Mouse (Mus musculus): ENCODE results near the gene Dnlz. TPM values are rescaled to one million over a fixed set of nuclear protein-coding genes. Genes with fewer than 3 reads are reported as not detected.

Dnlz gene
- polyA plus RNA-seq, 1 experiment from 2014 or later, result 31.9 TPM

DNA sequence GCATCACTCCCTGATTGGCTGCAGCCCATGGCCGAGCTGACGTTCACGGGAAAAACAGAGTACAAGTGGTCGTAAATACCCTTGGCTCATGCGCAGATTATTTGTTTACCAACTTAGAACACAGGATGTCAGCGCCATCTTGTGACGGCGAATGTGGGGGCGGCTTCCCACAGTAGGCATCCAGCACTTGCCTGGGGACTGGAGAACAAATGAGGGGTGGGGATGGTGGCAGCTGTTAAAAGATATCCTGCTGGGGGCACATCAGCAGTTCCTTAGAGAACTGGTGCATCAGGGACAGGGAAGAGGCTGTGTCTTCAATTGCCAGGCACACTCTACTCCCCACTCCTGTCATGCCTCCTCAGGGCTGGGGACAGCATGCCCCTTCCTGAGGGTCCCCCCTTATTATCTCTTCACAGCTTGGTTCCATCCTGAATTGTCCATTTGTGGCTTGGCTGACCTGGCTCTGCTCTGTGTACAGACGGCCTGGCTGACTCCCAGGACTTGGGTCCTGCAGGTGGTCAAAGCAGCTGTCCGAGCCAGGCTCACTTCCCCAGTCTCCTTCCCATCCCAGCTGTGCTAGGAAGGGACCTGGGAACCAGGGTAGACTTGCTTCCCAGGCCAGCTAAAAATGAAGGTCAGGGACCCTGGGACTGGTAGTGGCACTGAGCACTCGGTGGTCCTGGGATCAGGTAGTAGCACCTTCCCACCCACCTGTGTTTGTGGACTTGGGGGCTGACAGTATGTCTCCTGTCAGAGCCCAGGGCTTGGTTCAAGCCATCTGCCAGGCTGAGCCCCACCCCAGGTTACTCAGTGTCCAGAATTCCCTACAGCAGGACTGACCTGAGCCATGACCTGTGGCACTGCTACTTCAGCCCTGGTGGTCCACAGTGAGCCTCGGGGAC is 13.4 kb downstream of the Dnlz start:
- 79% methylated on average over 8 of the region's 13 CpGs for WGBS
- Histone ChIP-seq H3K27ac (replicated peaks) (no peak overlapping the region), H3K4me1 (peaks cover 25% of the 10 kb centered on the region), H3K36me3 (peaks cover 45% of the 10 kb centered on the region), H3K4me3 (replicated peaks) (no peak overlapping the region), H3K4me2 (replicated peaks) (no peak overlapping the region), H3K27me3 (no peaks in the 10 kb centered on the region), H3K9me3 (replicated peaks) (no peaks in the 10 kb centered on the region), H3K9ac (no peak overlapping the region)
- no peak for ATAC-seq (ENCODE audit: insufficient number of reproducible peaks, low FRiP score, low TSS enrichment, low read depth)

DNA sequence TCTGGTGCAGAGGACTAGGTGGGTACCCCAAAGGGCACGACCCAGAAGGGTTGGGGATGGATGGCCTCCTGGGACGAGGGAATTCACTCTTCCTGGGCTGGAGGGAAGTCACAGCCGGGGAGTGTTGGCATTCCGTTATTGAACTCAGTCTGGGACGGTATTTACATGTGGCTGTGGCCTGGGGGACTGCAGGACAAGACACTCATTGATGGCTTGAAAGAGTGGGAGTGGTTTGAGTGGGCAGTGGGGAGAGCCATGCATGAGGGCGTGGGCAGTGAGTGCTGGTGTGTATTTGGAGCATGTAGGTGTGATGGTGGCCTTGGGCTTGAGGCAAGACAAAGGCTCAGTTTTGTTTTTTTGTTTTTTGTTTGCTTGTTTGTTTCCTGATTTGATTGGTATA is 21.2 kb downstream of the Dnlz start:
- Histone ChIP-seq H3K9me3 (replicated peaks) (no peaks in the 10 kb centered on the region), H3K36me3 (peaks cover 59% of the 10 kb centered on the region), H3K27me3 (no peaks in the 10 kb centered on the region), H3K27ac (replicated peaks) (no peak overlapping the region), H3K4me2 (replicated peaks) (no peak overlapping the region), H3K4me1 (no peaks in the 10 kb centered on the region), H3K4me3 (replicated peaks) (no peak overlapping the region), H3K9ac (no peak overlapping the region)
- 39% methylated on average over 6 of the region's 6 CpGs for WGBS
- no peak for ATAC-seq (ENCODE audit: insufficient number of reproducible peaks, low FRiP score, low TSS enrichment, low read depth)

DNA sequence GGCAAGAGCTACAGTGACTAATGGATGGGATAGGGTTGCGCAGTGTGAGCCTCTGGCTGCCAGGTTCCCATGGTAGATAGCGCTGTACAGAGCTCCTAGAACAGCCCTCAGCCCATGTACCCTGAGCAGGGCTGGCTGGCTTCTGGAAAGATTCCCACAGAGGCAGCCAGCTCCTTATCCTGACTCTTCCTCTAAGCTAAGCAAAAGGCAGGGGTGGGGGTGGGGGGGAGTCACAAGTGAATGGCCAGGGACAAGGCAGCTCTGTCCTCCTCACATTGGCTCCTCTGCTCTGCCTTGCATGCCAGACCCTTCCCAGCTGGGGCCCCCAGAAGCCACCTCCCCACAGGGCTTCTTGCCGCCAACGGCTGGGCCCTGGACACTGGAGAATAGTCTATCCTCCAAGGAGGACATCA is 21.8 kb downstream of the Dnlz start:
- Histone ChIP-seq H3K27me3 (no peaks in the 10 kb centered on the region), H3K27ac (replicated peaks) (no peak overlapping the region), H3K9ac (no peak overlapping the region), H3K36me3 (peaks cover 66% of the 10 kb centered on the region), H3K4me3 (replicated peaks) (no peak overlapping the region), H3K4me1 (0 out of 2 replicates have a peak, but pooled peaks cover 4% of the 10 kb centered on the region), H3K9me3 (replicated peaks) (no peaks in the 10 kb centered on the region), H3K4me2 (replicated peaks) (no peak overlapping the region)
- 72% methylated on average over 4 of the region's 4 CpGs for WGBS
- ATAC-seq (ENCODE audit: insufficient number of reproducible peaks, low FRiP score, low TSS enrichment, low read depth), result no peak

DNA sequence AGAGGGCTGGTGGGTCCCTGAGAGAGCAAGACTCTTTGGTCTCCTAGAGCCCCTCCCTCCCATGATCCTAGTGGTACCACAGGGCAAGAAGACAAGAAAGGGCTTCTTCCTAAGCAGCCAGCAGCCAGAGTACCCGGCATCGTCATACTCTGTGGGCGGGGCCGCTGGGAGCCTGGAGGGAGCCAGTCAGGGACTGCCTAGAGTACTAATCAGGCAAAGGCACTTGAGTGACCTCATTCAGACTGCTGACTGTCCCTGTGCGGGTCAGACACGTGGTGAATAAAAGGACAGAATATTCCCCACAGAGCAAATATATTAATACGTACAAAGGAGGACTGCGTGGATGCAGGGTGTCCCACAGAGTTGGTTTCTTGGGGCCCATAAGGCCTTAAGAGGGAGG is 22.5 kb downstream of the Dnlz start:
- Histone ChIP-seq H3K27me3 (no peaks in the 10 kb centered on the region), H3K9me3 (replicated peaks) (no peaks in the 10 kb centered on the region), H3K27ac (replicated peaks) (no peak overlapping the region), H3K4me2 (replicated peaks) (no peak overlapping the region), H3K4me1 (0 out of 2 replicates have a peak, but pooled peaks cover 6% of the 10 kb centered on the region), H3K9ac (no peak overlapping the region), H3K36me3 (peaks cover 72% of the 10 kb centered on the region), H3K4me3 (replicated peaks) (no peak overlapping the region)
- no peak for ATAC-seq (ENCODE audit: insufficient number of reproducible peaks, low FRiP score, low TSS enrichment, low read depth)
- WGBS, result 54% methylated on average over 8 of the region's 8 CpGs

DNA sequence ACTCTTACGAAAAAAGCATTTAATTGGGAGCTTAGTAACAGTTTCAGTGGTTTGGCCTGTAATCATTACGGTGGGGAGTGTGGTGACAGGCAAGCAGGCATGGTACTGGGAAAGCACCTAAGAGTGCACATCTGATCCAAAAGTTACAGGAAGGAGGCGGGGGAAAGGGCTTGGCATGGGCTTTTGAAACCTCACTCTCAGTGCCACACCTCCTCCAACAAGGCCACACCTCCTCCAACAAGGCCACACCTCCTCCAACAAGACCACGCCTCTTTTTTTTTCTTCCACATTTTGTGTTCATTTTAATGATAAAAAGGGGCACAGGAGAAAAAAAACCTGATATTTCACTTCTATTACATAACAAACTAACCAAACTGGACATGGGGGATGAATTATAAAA is 24.1 kb downstream of the Dnlz start:
- H3K27me3 ChIP-seq, result no peaks in the 10 kb centered on the region
- peaks cover 86% of the 10 kb centered on the region for H3K36me3 ChIP-seq
- 0 out of 2 replicates have a peak, but pooled peaks cover 6% of the 10 kb centered on the region for H3K4me1 ChIP-seq
- ATAC-seq (ENCODE audit: insufficient number of reproducible peaks, low FRiP score, low TSS enrichment, low read depth), result no peak
- WGBS, result 79% methylated on average over 4 of the region's 4 CpGs
- no peaks in the 10 kb centered on the region for H3K9me3 ChIP-seq (replicated peaks)
- no peak overlapping the region for H3K9ac ChIP-seq
- no peak overlapping the region for H3K27ac ChIP-seq (replicated peaks)
- H3K4me2 ChIP-seq (replicated peaks), result no peak overlapping the region
- no peak overlapping the region for H3K4me3 ChIP-seq (replicated peaks)

DNA sequence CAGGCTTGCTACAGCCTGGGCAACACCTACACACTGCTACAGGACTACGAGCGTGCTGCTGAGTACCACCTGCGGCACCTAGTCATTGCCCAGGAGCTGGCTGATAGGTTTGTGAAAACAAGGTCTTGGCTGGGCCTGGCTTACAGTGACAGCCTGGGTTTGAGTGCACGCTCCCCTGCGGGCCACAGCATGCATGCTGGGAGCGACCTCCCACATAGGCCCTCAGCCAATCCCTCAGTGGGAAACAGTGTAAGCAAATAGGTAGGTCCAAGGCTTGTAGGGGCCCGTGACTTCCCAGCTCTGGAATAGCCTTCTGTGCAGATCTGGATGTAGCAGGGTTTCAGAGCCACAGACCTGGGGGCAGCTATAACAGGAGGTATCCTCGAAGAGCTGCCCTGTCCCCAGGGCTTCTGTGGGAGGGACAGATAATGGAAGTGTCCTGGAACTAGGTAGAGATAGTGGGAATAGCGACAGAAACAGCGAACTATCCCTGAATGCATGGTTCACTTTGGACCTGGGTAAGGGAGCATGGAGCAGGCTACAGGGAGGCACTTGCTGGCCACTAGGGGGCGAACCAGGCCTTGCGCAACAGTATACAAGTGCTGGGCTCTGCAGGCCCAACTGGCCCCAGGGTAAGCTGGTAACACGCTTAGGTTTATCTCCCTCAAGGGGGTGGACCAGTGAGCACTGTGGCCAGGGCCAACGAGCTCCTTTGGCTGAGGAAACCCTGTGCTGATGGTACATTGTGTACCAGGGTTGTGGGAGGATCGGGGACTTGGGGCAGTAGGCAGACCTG is 26.3 kb downstream of the Dnlz start:
- ATAC-seq (ENCODE audit: insufficient number of reproducible peaks, low FRiP score, low TSS enrichment, low read depth), result peak; percentile 64; the same call in 1 of the 2 replicates
- no peak overlapping the region for H3K4me3 ChIP-seq (replicated peaks)
- WGBS, result 64% methylated on average over 15 of the region's 15 CpGs
- no peaks in the 10 kb centered on the region for H3K27me3 ChIP-seq
- no peak overlapping the region for H3K9ac ChIP-seq
- no peaks in the 10 kb centered on the region for H3K9me3 ChIP-seq (replicated peaks)
- no peak overlapping the region for H3K27ac ChIP-seq (replicated peaks)
- H3K4me2 ChIP-seq (replicated peaks), result no peak overlapping the region
- peaks cover 13% of the 10 kb centered on the region for H3K4me1 ChIP-seq
- peaks cover 65% of the 10 kb centered on the region for H3K36me3 ChIP-seq

DNA sequence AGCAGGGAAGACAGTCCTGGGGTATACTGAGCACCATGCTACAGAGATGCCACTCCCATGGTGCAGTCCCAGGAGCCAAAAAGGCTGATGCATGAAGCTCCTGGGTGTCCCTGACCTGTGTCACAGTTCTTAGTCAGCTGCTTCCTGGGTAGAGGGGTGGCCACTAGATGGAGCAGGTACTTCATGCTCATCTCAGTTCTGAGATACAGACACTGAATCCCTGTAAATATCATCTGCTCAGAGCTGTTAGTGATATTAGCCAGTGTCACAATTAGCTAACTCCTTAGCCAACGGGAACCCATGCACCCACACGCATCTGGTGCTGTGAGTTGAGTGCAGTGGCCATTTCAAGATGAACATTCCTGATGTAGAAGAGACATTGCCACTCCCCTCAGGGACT is 27.0 kb downstream of the Dnlz start:
- H3K9me3 ChIP-seq (replicated peaks), result no peaks in the 10 kb centered on the region
- H3K4me2 ChIP-seq (replicated peaks), result no peak overlapping the region
- peaks cover 17% of the 10 kb centered on the region for H3K4me1 ChIP-seq
- peaks cover 59% of the 10 kb centered on the region for H3K36me3 ChIP-seq
- ATAC-seq (ENCODE audit: insufficient number of reproducible peaks, low FRiP score, low TSS enrichment, low read depth), result no peak
- H3K9ac ChIP-seq, result no peak overlapping the region
- H3K27ac ChIP-seq (replicated peaks), result no peak overlapping the region
- no peak overlapping the region for H3K4me3 ChIP-seq (replicated peaks)
- 77% methylated on average over 2 of the region's 2 CpGs for WGBS
- no peaks in the 10 kb centered on the region for H3K27me3 ChIP-seq

DNA sequence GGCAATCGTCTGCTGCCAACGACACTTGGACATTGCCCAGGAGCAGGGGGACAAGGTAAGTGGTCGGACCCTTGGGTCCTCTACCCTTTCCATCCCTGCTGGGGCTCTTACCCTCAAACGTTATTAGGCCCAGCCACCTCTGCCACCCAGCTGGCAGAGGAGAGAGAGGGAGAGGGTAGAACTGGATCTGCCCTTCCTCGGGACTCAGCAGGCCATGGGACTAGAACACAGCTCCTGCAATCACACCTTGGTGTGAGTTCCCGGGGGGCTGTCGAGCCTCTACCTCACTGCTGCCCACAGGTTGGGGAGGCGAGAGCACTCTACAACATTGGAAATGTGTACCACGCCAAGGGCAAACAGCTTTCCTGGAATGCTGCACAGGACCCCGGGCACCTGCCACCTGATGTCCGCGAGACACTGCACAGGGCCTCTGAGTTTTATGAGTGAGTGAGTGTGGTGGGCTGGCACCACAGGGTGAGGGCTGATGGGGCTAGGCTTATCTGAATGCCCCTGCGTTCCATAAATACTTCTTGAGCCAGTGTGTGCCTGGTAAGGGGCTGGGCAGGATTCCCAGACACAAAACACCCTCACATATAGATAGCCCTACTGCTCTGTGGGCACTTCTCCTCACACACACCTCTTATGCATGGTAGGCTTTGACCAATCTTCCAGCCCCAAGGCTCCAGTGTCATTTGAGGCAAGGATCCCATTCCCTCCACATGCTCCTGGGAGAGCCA is 28.2 kb downstream of the Dnlz start:
- H3K4me1 ChIP-seq, result peaks cover 29% of the 10 kb centered on the region
- peaks cover 51% of the 10 kb centered on the region for H3K36me3 ChIP-seq
- H3K9ac ChIP-seq, result no peak overlapping the region
- no peak overlapping the region for H3K4me3 ChIP-seq (replicated peaks)
- H3K9me3 ChIP-seq (replicated peaks), result no peaks in the 10 kb centered on the region
- H3K27me3 ChIP-seq, result no peaks in the 10 kb centered on the region
- ATAC-seq (ENCODE audit: insufficient number of reproducible peaks, low FRiP score, low TSS enrichment, low read depth), result no peak
- no peak overlapping the region for H3K4me2 ChIP-seq (replicated peaks)
- 90% methylated on average over 13 of the region's 13 CpGs for WGBS
- H3K27ac ChIP-seq (replicated peaks), result no peak overlapping the region

DNA sequence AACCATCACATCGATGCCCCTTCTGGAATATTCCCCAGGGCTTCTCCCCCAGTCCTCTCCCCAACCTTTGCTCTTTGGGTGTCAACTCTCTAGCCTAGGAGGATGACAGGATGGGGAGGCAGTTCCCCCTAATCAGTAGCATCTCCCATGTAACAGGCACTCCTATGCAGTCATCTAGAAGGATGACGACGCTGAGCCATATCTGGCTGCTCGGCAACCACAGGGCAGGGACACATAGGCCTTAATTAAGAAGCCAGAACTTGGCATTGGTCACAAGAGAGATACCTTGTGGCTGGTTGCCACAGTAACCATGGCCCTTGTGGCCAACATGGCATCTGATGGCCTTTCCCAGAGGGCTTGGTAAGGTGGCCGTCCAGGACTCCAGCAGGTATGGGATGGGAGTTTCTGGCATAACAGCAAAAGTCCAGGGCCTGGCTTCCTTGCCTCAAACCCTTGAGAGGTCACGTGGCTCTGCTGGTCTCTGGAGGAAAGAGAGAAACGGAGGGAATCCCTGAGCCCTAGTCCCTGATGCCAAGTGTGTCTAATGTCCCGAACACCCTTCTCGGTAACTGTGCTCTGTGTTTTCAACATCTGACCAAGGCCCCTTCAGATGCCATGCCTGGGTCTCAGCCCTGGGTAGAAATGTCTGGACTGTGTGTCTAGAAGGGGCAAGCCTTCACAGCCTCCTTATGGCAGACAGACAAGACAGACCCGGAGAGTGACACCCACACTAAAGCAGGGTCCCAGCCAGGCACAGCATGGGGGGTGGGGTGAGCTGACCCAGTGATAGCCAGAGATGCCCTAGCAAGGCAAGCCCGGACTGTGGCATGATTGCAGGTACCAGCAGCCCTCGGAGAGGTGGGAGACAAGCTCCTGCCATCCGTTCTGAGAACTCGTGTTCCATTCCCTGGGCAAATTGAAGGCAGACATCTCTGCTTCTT is 31.4 kb downstream of the Dnlz start:
- Histone ChIP-seq H3K9ac (no peak overlapping the region), H3K4me2 (replicated peaks) (no peak overlapping the region), H3K9me3 (replicated peaks) (no peaks in the 10 kb centered on the region), H3K4me1 (peaks cover 57% of the 10 kb centered on the region), H3K4me3 (replicated peaks) (no peak overlapping the region), H3K36me3 (peaks cover 27% of the 10 kb centered on the region), H3K27ac (replicated peaks) (no peak overlapping the region), H3K27me3 (no peaks in the 10 kb centered on the region)
- 81% methylated on average over 14 of the region's 14 CpGs for WGBS
- no peak for ATAC-seq (ENCODE audit: insufficient number of reproducible peaks, low FRiP score, low TSS enrichment, low read depth)

DNA sequence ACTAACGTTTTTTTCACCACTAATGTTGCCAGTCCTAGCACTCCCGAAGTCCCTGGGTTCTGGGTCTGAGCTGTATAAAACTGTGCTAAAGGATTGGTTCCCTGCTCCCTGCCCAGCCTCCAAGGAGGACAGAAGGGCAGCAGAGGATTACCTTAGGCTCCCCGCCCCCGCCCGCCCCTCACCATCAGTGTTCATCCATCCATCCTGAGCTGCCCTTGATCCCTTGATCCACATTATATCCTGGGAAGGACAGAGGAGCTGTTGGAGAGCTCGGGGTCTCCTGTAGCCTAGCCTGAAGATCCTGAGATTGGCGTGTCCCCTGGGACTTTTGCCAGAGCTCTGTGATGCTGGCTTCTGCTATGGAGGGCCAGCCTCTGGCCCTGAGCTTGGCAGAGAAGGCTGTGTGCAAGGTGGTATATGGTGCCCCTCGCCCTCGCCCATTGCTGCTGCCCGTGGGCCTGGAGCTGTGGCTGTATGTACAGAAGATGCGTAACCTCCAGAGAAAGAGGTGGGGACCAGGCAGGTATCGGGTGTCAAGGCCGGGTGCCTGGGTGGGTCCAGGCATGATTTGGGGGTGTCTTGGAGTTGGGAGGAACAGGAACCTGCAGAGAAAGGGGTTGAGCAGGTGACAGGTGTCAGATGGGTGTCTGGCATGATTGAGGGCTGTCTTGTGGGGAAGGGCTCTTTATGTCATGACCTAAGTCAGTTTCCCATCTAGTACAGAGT is 32.2 kb downstream of the Dnlz start:
- Histone ChIP-seq H3K9ac (no peak overlapping the region), H3K36me3 (peaks cover 18% of the 10 kb centered on the region), H3K27me3 (no peaks in the 10 kb centered on the region), H3K9me3 (replicated peaks) (no peaks in the 10 kb centered on the region), H3K4me1 (peaks cover 58% of the 10 kb centered on the region), H3K27ac (replicated peaks) (no peak overlapping the region), H3K4me3 (replicated peaks) (no peak overlapping the region), H3K4me2 (replicated peaks) (no peak overlapping the region)
- ATAC-seq (ENCODE audit: insufficient number of reproducible peaks, low FRiP score, low TSS enrichment, low read depth), result no peak
- WGBS, result 86% methylated on average over 13 of the region's 13 CpGs

Data from embryonic facial prominence, embryonic 15.5 days (tissue).